Mouse (Mus musculus): Measurements from ENCODE around the gene Gm49384. TPM values are rescaled to one million over a fixed set of nuclear protein-coding genes. Genes with fewer than 3 reads are reported as not detected.
A peak's percentile ranks its signal among the peaks of the same experiment; 100 is the strongest.
"Not testable (repeated sequence)": the region's sequence is repeated elsewhere in the genome, so short reads cannot be mapped to it uniquely, and the experiment has no call there.

Gene Gm49384
- polyA plus RNA-seq, 1 experiment from 2014 or later = 16.2 TPM

DNA sequence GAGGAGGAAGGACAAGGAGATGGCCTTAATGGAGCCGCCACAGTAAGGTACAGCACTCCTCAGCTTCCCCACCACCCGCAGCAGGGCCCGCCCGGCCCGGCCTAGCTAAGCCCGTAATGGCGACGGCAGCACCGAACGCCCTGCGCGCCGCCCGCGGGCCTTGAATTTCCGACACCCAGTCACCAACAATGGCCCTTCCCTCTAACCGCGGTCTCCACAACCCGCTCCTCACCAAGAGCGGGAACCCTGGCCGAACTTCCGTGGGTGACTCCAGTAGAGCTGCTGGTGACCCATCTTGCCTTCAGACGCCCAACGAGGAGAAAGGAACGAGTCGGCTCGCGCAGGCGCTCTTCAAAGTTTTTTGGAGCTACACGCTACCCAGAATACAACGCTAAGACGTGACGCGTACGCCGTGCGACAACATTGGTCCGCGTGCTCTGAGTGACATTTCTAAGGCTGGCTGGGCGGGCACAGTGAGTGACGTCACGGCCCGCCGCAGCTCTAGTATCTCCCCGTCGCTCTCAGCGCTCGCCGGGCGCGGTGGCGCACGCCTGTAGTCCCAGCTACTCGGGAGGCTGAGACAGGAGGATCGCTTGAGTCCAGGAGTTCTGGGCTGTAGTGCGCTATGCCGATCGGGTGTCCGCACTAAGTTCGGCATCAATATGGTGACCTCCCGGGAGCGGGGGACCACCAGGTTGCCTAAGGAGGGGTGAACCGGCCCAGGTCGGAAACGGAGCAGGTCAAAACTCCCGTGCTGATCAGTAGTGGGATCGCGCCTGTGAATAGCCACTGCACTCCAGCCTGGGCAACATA, 45.1 kb downstream of the Gm49384 start, which contains the start of gene Rps29:
TSS of gene Rps29 (minus strand) at position 422 of the 813 bp plus-strand sequence.
- peak within 1 kb of the TSS; percentile 96 for H3K27ac ChIP-seq
- peaks cover 24% of the 10 kb centered on the region for H3K36me3 ChIP-seq
- H3K9ac ChIP-seq = peak within 1 kb of the TSS; percentile 91
- peaks cover 15% of the 10 kb centered on the region for H3K4me1 ChIP-seq (replicated peaks)
- H3K9me3 ChIP-seq, H3K27me3 ChIP-seq: not testable (repeated sequence)
- H3K4me2 ChIP-seq = peak within 1 kb of the TSS; percentile 75
- under 1% methylated on average over 59 of the region's 68 CpGs for WGBS
- H3K4me3 ChIP-seq = peak within 1 kb of the TSS; percentile 72
- peak; percentile 99 for ATAC-seq (ENCODE audit: low FRiP score)

DNA sequence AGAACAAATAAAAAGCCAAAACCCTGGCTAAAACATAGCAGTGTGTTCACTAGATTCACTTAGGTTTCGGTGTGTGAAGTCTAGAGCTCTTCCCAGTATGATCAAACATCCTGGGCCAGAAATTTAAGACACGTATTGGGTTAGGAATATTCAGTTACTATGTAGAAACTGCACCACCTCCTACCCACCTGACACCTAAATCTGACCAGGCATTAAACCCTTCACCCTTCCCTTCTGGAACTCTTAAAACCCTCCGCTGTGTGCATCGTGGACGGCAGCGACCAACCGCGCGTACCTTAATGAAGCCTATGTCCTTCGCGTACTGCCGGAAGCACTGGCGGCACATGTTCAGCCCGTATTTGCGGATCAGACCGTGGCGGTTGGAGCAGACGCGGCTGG, 45.7 kb downstream of the Gm49384 start:
- no peak for ATAC-seq (ENCODE audit: low FRiP score)
- peak overlapping the region; percentile 72 for H3K4me3 ChIP-seq
- H3K27me3 ChIP-seq = no peaks in the 10 kb centered on the region
- H3K9ac ChIP-seq = peak overlapping the region; percentile 91
- H3K4me2 ChIP-seq = peak overlapping the region; percentile 75
- under 1% methylated on average over 19 of the region's 19 CpGs for WGBS
- no peaks in the 10 kb centered on the region for H3K9me3 ChIP-seq
- H3K4me1 ChIP-seq (replicated peaks) = peaks cover 15% of the 10 kb centered on the region
- H3K36me3 ChIP-seq = peaks cover 24% of the 10 kb centered on the region
- H3K27ac ChIP-seq = peak overlapping the region; percentile 96

DNA sequence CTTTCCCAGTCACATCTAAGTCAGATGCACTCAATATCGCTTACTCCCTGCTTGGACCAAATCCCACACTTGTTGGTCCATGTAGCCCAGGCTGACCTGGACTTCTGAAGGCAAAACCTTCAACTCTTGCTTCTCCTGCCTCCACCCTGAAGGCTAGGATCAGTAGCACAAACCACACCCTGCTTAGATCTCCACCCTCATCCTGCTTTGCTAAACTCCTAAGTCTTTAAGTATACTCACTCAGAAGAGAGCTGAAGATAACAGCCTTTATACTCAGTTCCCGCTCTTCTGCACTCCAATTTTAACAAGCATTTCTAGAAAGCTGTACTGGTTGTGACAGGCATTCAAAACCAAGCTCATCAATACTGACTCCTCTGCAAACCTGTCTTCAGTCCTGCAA, 47.0 kb downstream of the Gm49384 start:
- Histone ChIP-seq H3K4me2 (peak overlapping the region; percentile 75; the same call in 1 of the 2 replicates), H3K4me3 (peak overlapping the region; percentile 72; the same call in 1 of the 2 replicates), H3K4me1 (replicated peaks) (peaks cover 15% of the 10 kb centered on the region), H3K36me3 (peaks cover 24% of the 10 kb centered on the region), H3K27ac (no peak overlapping the region), H3K9ac (no peak overlapping the region), H3K27me3 (no peaks in the 10 kb centered on the region), H3K9me3 (no peaks in the 10 kb centered on the region)
- 95% methylated on average over 2 of the region's 2 CpGs for WGBS
- ATAC-seq (ENCODE audit: low FRiP score) = no peak

DNA sequence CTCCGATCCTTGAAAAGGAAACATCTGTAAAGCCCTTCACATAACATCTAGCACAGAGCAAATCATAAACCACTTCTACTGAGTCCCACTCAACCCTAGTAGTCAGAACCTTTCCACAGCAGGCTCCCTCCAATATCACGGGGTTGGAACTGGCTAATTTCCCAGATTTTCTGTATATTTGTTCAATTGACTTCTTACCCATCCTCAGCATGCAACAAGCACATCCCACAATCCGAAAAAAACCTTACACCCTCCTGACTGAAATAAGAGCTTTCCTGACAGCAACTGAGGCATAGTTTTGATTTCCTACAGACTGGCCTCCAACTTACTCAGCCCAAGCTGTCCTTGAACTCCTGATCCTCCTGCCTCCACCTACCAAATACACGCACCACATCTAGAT, 47.6 kb downstream of the Gm49384 start:
- no peak for ATAC-seq (ENCODE audit: low FRiP score)
- no peak overlapping the region for H3K27ac ChIP-seq
- no peak overlapping the region for H3K4me2 ChIP-seq
- no peaks in the 10 kb centered on the region for H3K9me3 ChIP-seq
- H3K4me1 ChIP-seq (replicated peaks) = peaks cover 15% of the 10 kb centered on the region
- no peak overlapping the region for H3K4me3 ChIP-seq
- H3K36me3 ChIP-seq = peaks cover 24% of the 10 kb centered on the region
- H3K27me3 ChIP-seq = no peaks in the 10 kb centered on the region
- H3K9ac ChIP-seq = no peak overlapping the region
- WGBS = 79% methylated on average over 4 of the region's 4 CpGs

DNA sequence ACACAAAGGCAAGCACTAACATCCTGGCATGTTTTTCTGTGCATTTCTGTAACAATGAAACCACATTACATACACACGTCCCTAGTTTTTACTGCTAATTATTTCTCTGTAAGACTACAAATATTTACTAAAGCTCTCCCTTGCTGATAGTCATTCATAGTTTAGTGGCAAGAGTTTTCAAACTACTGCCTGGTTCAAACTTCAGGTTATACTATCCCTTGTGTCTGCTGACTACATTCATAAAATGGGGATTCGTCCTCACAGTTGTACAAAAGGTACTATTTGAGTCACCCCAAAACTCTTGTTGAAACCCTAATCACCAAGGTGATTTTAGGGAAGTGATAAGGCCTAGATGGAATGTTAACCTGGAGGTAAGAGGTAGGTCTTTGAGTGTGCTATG, 48.1 kb downstream of the Gm49384 start:
- 85% methylated on average over 2 of the region's 2 CpGs for WGBS
- H3K9ac ChIP-seq = no peak overlapping the region
- no peak overlapping the region for H3K4me3 ChIP-seq
- H3K36me3 ChIP-seq = peaks cover 24% of the 10 kb centered on the region
- no peak overlapping the region for H3K4me2 ChIP-seq
- ATAC-seq (ENCODE audit: low FRiP score) = no peak
- H3K9me3 ChIP-seq = no peaks in the 10 kb centered on the region
- H3K4me1 ChIP-seq (replicated peaks) = peaks cover 15% of the 10 kb centered on the region
- no peak overlapping the region for H3K27ac ChIP-seq
- H3K27me3 ChIP-seq = no peaks in the 10 kb centered on the region

DNA sequence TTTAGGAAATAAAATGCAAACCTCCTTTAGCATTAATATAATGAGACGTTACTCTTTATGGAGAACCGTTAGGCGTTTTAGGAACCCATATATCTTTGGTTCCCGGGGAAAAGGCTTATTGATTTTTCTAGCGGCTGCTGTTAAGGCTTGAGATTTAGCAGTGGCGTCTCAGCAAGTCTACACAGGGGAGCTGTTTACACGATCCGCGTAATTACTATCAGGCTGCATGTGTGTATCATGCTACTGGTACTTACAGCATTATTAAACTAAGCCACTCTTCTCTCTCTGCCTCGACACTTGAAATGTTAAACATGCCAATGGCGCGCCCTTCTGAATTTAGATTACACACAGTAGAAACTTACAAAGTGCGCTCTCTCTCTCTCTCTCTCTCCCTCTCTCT, 54.0 kb downstream of the Gm49384 start:
- Histone ChIP-seq H3K36me3 (peaks cover 2% of the 10 kb centered on the region; the same call in 1 of the 2 replicates), H3K27me3 (no peaks in the 10 kb centered on the region), H3K4me3 (no peak overlapping the region), H3K9ac (no peak overlapping the region), H3K4me2 (peak overlapping the region; percentile 31), H3K9me3 (no peaks in the 10 kb centered on the region), H3K4me1 (replicated peaks) (no peaks in the 10 kb centered on the region), H3K27ac (peak overlapping the region; percentile 10; the same call in 1 of the 2 replicates)
- 74% methylated on average over 13 of the region's 13 CpGs for WGBS
- peak; percentile 62; the same call in 1 of the 2 replicates for ATAC-seq (ENCODE audit: low FRiP score)

DNA sequence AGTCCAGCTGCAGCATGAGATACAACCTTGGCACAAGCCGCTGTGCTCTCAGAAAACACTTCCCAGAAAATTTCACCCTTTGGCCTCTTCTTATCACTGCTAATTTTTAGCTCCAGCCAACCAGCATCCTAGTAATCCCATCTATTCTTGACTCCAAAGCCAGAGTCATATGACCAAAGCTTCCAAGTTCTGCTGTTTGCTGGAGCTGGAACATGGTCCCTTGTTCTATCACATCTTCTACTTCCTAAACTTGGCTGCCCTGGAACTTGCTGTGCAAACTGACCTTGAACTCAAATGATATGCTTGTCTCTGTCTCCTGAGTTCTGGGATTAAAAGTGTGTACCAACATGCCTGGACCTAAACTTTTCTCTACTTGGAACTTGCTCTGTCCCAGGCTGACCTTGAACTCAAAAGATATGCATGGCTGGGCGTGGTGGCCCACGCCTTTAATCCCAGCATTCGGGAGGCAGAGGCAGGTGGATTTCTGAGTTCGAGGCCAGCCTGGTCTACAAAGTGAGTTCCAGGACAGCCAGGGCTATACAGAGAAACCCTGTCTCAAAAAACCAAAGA, 56.8 kb downstream of the Gm49384 start:
- no peak overlapping the region for H3K4me2 ChIP-seq
- H3K27me3 ChIP-seq = no peaks in the 10 kb centered on the region
- H3K27ac ChIP-seq = no peak overlapping the region
- H3K4me1 ChIP-seq (replicated peaks) = no peaks in the 10 kb centered on the region
- H3K4me3 ChIP-seq = no peak overlapping the region
- H3K9ac ChIP-seq = no peak overlapping the region
- 97% methylated on average over 5 of the region's 5 CpGs for WGBS
- no peak for ATAC-seq (ENCODE audit: low FRiP score)
- H3K36me3 ChIP-seq = no peaks in the 10 kb centered on the region
- H3K9me3 ChIP-seq = no peaks in the 10 kb centered on the region

DNA sequence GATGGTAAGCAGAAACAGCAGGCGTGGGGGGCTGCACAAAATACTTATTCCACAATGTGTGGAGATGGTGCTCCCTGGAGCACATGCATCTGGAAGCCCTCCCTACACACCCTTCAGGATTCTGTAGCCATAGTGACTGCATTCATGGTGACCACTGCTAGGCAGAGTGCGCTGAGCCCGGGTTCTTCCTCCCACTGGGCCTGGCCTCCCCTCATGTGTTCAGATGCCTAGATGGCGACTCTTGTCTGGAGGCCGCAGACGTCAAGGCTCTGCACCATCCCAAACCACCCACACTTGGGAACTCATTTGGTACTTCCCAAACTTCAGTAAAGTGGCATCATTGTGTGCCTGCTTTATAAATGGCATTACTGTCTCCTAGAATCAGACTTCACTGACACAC, 60.6 kb downstream of the Gm49384 start:
- Histone ChIP-seq H3K27me3 (no peaks in the 10 kb centered on the region), H3K9ac (no peak overlapping the region), H3K4me2 (no peak overlapping the region), H3K36me3 (no peaks in the 10 kb centered on the region), H3K4me1 (replicated peaks) (no peaks in the 10 kb centered on the region), H3K27ac (no peak overlapping the region), H3K4me3 (no peak overlapping the region), H3K9me3 (no peaks in the 10 kb centered on the region)
- 73% methylated on average over 6 of the region's 6 CpGs for WGBS
- no peak for ATAC-seq (ENCODE audit: low FRiP score)

DNA sequence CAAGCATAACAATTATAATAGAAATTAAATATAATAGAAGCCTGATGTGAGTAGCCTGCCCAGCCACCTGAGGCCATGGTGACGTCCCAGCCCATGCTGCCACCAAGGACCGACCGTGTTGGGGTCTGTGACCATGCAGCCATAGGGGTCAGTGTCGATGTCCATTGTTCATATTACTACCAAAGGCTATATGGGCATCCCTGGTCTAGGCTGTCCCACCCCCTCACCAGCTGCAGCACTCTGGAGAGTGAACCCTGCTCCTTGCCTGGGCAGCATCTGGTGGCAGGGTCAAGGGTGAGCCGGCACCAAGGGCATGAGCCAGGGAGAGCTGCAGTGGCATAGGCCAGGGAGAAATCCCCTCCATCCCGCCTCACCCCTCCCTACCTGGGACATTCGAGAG, 64.2 kb downstream of the Gm49384 start:
- 96% methylated on average over 7 of the region's 7 CpGs for WGBS
- Histone ChIP-seq H3K27ac (no peak overlapping the region), H3K4me1 (replicated peaks) (no peaks in the 10 kb centered on the region), H3K9me3 (no peaks in the 10 kb centered on the region), H3K4me2 (no peak overlapping the region), H3K4me3 (no peak overlapping the region), H3K27me3 (no peaks in the 10 kb centered on the region), H3K36me3 (no peaks in the 10 kb centered on the region), H3K9ac (no peak overlapping the region)
- ATAC-seq (ENCODE audit: low FRiP score) = no peak

Small RNAs within 50 kb of the gene (microRNA-seq; reads per million reads assigned to microRNA genes)
- not detected for gene Gm47287
- gene Gm47295 = not detected

Other genes with a start within 250 kb of the Gm49384 start
- 1,307 and 1,397 TPM in 2 replicates for gene Rps29, start 45.1 kb downstream of the Gm49384 start, polyA plus RNA-seq (2015; fragmentation: Nextera tagmentation; extraction: Ambion mirVana)
- gene Lrr1, start 35.5 kb downstream of the Gm49384 start, polyA plus RNA-seq (2015; fragmentation: Nextera tagmentation; extraction: Ambion mirVana) = 4.6 and 5.5 TPM in 2 replicates
- 410 and 412 TPM in 2 replicates for gene Rpl36al, start 20.2 kb downstream of the Gm49384 start, polyA plus RNA-seq (2015; fragmentation: Nextera tagmentation; extraction: Ambion mirVana)
- gene Mgat2, start 20.1 kb downstream of the Gm49384 start, polyA plus RNA-seq (2015; fragmentation: Nextera tagmentation; extraction: Ambion mirVana) = 32.8 and 34.1 TPM in 2 replicates
- gene Gm49383, start 7.2 kb downstream of the Gm49384 start, polyA plus RNA-seq (2015; fragmentation: Nextera tagmentation; extraction: Ambion mirVana) = 16.8 and 18.8 TPM in 2 replicates
- gene Dnaaf2, start 5.8 kb downstream of the Gm49384 start, polyA plus RNA-seq (2015; fragmentation: Nextera tagmentation; extraction: Ambion mirVana) = 7.8 and 8.9 TPM in 2 replicates
- 5.7 and 6.7 TPM in 2 replicates for gene Pole2, start 23.9 kb upstream of the Gm49384 start, polyA plus RNA-seq (2015; fragmentation: Nextera tagmentation; extraction: Ambion mirVana)
- 10.7 and 11.6 TPM in 2 replicates for gene Klhdc1, start 36.9 kb upstream of the Gm49384 start, polyA plus RNA-seq (2015; fragmentation: Nextera tagmentation; extraction: Ambion mirVana)
- gene Klhdc2, start 92.4 kb upstream of the Gm49384 start, polyA plus RNA-seq (2015; fragmentation: Nextera tagmentation; extraction: Ambion mirVana) = 294 TPM in 2 replicates
- gene Nemf, start 152.9 kb upstream of the Gm49384 start, polyA plus RNA-seq (2015; fragmentation: Nextera tagmentation; extraction: Ambion mirVana) = 90.8 and 98.8 TPM in 2 replicates
- gene Arf6, start 167.9 kb upstream of the Gm49384 start, polyA plus RNA-seq (2015; fragmentation: Nextera tagmentation; extraction: Ambion mirVana) = 26.0 and 28.5 TPM in 2 replicates
- 0.81 and 1.4 TPM in 2 replicates for gene Gm9887, start 168.2 kb upstream of the Gm49384 start, polyA plus RNA-seq (2015; fragmentation: Nextera tagmentation; extraction: Ambion mirVana)